Mouse (Mus musculus): ENCODE results near the gene 4930595D18Rik. TPM values are rescaled to one million over a fixed set of nuclear protein-coding genes. Genes with fewer than 3 reads are reported as not detected.

The 4930595D18Rik gene
- total and polyA plus RNA-seq, 2 experiments from 2014 or later = not detected

DNA sequence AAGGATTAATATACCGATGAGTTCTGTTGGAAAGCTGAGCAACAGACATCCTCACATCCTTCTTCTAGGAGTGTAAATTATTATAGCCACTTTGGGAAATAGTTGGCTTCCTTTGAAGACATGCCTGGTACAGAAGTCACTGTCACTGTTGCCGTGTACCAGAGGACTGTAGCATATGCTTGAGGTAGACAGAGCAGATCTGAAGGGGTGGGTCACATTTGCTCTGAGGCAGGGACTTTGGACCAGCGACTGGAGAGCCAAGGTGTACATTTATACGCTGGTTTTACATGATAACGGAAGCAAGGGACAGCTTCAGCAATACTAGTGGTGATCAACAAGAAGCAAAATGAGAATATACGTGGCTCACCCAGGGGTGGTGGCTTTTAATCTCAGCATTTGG lies 34.6 kb upstream of the 4930595D18Rik start:
- Histone ChIP-seq H3K9ac (replicated peaks; ENCODE audit: low read depth, low read length) (no peak overlapping the region), H3K9me3 (replicated peaks; ENCODE audit: control insufficient read depth, low read length) (peaks cover 14% of the 10 kb centered on the region; the same call in 1 of the 2 replicates), H3K36me3 (replicated peaks; ENCODE audit: control insufficient read depth, insufficient read depth, low read length) (peaks cover 17% of the 10 kb centered on the region), H3K4me2 (ENCODE audit: low read depth, low read length) (no peak overlapping the region), H3K4me1 (ENCODE audit: control insufficient read depth, insufficient read depth) (no peaks in the 10 kb centered on the region), H3K4me3 (ENCODE audit: low read depth, low read length) (no peak overlapping the region), H3K27ac (ENCODE audit: low read depth) (no peak overlapping the region), H3K27me3 (ENCODE audit: control insufficient read depth, insufficient read depth, low read length) (no peaks in the 10 kb centered on the region)
- no peak for DNase-seq (ENCODE audit: low spot score)
- no peak for TF ChIP-seq CTCF (IDR thresholded peaks at IDR 0.05; ENCODE audit: low read depth)
- no peak for TF ChIP-seq EP300 (IDR thresholded peaks at IDR 0.05; ENCODE audit: low read depth)
- ATAC-seq (ENCODE audit: insufficient read depth, low read depth) = no peak
- WGBS = 94% methylated on average over 6 of the region's 6 CpGs

DNA sequence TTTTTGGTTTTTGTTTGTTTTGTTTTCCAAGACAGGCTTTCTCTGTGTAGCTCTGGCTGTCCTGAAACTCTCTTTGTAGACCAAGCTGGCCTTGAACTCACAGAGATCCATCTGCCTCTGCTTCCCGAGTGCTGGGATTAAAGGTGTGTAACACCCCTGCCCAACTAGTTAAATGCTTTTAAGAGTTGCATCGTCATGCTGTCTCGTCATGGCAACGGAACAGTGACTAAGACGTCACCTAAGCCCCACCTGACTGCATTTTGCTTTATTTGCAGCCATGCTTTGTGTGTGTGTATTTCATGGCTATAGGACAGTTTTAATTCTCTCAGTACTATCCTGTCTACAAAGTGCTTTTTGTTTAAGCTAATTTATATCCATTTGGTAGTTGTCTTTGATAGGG lies 27.4 kb upstream of the 4930595D18Rik start:
- Histone ChIP-seq H3K4me1 (ENCODE audit: control insufficient read depth, insufficient read depth) (no peaks in the 10 kb centered on the region), H3K9me3 (replicated peaks; ENCODE audit: control insufficient read depth, low read length) (no peaks in the 10 kb centered on the region), H3K4me2 (ENCODE audit: low read depth, low read length) (no peak overlapping the region), H3K4me3 (ENCODE audit: low read depth, low read length) (no peak overlapping the region), H3K9ac (replicated peaks; ENCODE audit: low read depth, low read length) (no peak overlapping the region), H3K27ac (ENCODE audit: low read depth) (no peak overlapping the region), H3K36me3 (replicated peaks; ENCODE audit: control insufficient read depth, insufficient read depth, low read length) (no peaks in the 10 kb centered on the region), H3K27me3 (ENCODE audit: control insufficient read depth, insufficient read depth, low read length) (no peaks in the 10 kb centered on the region)
- TF ChIP-seq CTCF (IDR thresholded peaks at IDR 0.05; ENCODE audit: low read depth) = no peak
- no peak for TF ChIP-seq EP300 (IDR thresholded peaks at IDR 0.05; ENCODE audit: low read depth)
- 89% methylated on average over 5 of the region's 5 CpGs for WGBS
- no peak for ATAC-seq (ENCODE audit: insufficient read depth, low read depth)
- DNase-seq (ENCODE audit: low spot score) = no peak

DNA sequence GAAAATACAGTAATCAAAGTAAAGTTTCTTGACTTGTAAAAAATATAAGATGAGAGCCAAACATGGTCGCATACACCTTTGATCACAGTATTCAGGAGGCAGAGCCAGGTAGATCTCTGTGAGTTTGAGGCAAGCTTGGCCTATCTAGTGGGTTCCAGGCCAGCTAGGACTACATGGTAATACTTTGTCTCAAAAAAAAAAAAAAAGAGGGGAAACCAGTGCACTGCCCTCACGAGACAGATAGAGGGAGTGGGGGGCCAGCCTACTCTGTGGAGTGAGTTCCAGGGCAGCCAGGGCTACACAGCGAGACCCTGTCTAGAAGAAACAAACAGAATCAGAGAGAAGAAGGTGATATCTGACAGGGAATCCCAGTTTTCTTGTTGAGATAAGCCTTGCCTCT lies 23.4 kb upstream of the 4930595D18Rik start:
- ATAC-seq (ENCODE audit: insufficient read depth, low read depth) = no peak
- H3K36me3 ChIP-seq (replicated peaks; ENCODE audit: control insufficient read depth, insufficient read depth, low read length) = no peaks in the 10 kb centered on the region
- H3K4me3 ChIP-seq (ENCODE audit: low read depth, low read length) = no peak overlapping the region
- H3K9ac ChIP-seq (replicated peaks; ENCODE audit: low read depth, low read length) = no peak overlapping the region
- no peak overlapping the region for H3K4me2 ChIP-seq (ENCODE audit: low read depth, low read length)
- 81% methylated on average over 3 of the region's 3 CpGs for WGBS
- no peaks in the 10 kb centered on the region for H3K4me1 ChIP-seq (ENCODE audit: control insufficient read depth, insufficient read depth)
- H3K27ac ChIP-seq (ENCODE audit: low read depth) = no peak overlapping the region
- no peaks in the 10 kb centered on the region for H3K27me3 ChIP-seq (ENCODE audit: control insufficient read depth, insufficient read depth, low read length)
- DNase-seq (ENCODE audit: low spot score) = no peak
- H3K9me3 ChIP-seq (replicated peaks; ENCODE audit: control insufficient read depth, low read length) = no peaks in the 10 kb centered on the region
- TF ChIP-seq EP300 (IDR thresholded peaks at IDR 0.05; ENCODE audit: low read depth) (no peak), CTCF (IDR thresholded peaks at IDR 0.05; ENCODE audit: low read depth) (no peak)

DNA sequence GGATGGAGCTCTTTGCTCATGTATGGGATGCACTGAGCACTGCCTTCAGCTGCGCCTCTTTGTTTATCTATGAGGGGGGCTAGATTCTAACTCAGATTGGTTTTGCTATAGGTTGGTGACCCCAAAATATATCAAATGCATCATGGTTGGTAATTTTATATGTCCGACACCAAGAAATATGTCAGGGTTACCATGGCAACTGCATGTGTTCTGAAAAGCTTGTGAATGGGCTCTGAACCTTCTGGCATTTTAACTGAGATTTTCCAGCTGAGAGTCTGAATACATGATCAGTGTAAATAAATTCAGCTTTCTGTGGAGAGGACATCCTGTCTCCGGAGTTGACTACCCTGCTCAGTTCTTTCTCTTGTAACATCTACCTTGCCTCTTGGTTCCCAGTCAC lies 19.7 kb upstream of the 4930595D18Rik start:
- WGBS = 85% methylated on average over 3 of the region's 3 CpGs
- no peak overlapping the region for H3K9ac ChIP-seq (replicated peaks; ENCODE audit: low read depth, low read length)

DNA sequence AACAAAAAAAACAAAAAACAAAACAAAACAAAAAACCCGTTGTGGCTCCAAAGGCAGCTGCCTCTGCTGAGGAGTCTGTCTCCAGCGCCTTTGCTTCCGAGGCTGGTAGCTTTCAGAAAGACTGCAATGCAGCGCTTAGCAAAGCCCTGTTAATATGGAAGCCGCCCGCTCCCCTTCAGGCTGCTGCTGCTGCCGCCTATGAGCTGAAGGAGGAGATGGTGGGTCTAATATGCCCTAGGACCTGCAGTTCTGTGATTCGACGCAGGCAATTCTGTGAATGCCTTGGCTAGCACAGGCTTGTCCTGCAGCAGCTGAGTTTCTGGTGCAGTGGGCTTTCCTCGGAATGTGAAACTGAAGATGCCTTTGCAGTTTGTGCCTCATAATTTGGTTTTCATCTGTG lies 18.8 kb upstream of the 4930595D18Rik start:
- no peaks in the 10 kb centered on the region for H3K9me3 ChIP-seq (replicated peaks; ENCODE audit: control insufficient read depth, low read length)
- H3K4me1 ChIP-seq (ENCODE audit: control insufficient read depth, insufficient read depth) = no peaks in the 10 kb centered on the region
- no peak overlapping the region for H3K4me2 ChIP-seq (ENCODE audit: low read depth, low read length)
- H3K27ac ChIP-seq (ENCODE audit: low read depth) = no peak overlapping the region
- ATAC-seq (ENCODE audit: insufficient read depth, low read depth) = no peak
- no peak for TF ChIP-seq EP300 (IDR thresholded peaks at IDR 0.05; ENCODE audit: low read depth)
- no peak for TF ChIP-seq CTCF (IDR thresholded peaks at IDR 0.05; ENCODE audit: low read depth)
- no peak overlapping the region for H3K4me3 ChIP-seq (ENCODE audit: low read depth, low read length)
- 79% methylated on average over 10 of the region's 10 CpGs for WGBS
- H3K9ac ChIP-seq (replicated peaks; ENCODE audit: low read depth, low read length) = no peak overlapping the region
- DNase-seq (ENCODE audit: low spot score) = no peak
- no peaks in the 10 kb centered on the region for H3K36me3 ChIP-seq (replicated peaks; ENCODE audit: control insufficient read depth, insufficient read depth, low read length)
- H3K27me3 ChIP-seq (ENCODE audit: control insufficient read depth, insufficient read depth, low read length) = no peaks in the 10 kb centered on the region

More for the DNA sequence above, 19.7 kb upstream of the 4930595D18Rik start:
- no peaks in the 10 kb centered on the region for H3K9me3 ChIP-seq (replicated peaks; ENCODE audit: control insufficient read depth, low read length)
- H3K27me3 ChIP-seq (ENCODE audit: control insufficient read depth, insufficient read depth, low read length) = no peaks in the 10 kb centered on the region
- H3K4me2 ChIP-seq (ENCODE audit: low read depth, low read length) = no peak overlapping the region
- DNase-seq (ENCODE audit: low spot score) (no peak), ATAC-seq (ENCODE audit: insufficient read depth, low read depth) (no peak)
- H3K27ac ChIP-seq (ENCODE audit: low read depth) = no peak overlapping the region
- H3K4me1 ChIP-seq (ENCODE audit: control insufficient read depth, insufficient read depth) = no peaks in the 10 kb centered on the region
- TF ChIP-seq EP300 (IDR thresholded peaks at IDR 0.05; ENCODE audit: low read depth) (no peak), CTCF (IDR thresholded peaks at IDR 0.05; ENCODE audit: low read depth) (no peak)
- H3K4me3 ChIP-seq (ENCODE audit: low read depth, low read length) = no peak overlapping the region
- H3K36me3 ChIP-seq (replicated peaks; ENCODE audit: control insufficient read depth, insufficient read depth, low read length) = no peaks in the 10 kb centered on the region

DNA sequence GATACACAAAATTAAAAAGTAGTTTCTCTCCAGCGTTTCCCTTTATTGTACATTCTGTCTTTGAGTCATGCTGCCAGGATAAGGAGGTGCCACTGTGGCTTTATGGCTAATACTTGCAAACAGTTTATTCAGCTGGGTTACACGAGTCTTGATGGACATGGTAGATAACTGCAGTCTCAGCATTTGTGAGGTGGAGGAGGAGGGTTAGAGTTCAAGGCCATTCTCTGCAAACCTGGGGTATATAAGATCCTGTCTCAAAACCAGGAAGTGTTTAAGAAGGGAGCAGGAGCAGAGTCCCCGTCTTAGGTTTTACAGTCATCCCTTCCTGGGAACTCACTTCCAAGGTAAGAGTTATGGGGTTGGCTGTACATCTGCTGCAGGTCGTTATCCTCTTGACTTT lies 12.3 kb upstream of the 4930595D18Rik start:
- no peaks in the 10 kb centered on the region for H3K36me3 ChIP-seq (replicated peaks; ENCODE audit: control insufficient read depth, insufficient read depth, low read length)
- 70% methylated on average over 4 of the region's 4 CpGs for WGBS
- DNase-seq (ENCODE audit: low spot score) = no peak

More for the DNA sequence above, 12.3 kb upstream of the 4930595D18Rik start:
- no peak overlapping the region for H3K9ac ChIP-seq (replicated peaks; ENCODE audit: low read depth, low read length)
- H3K27me3 ChIP-seq (ENCODE audit: control insufficient read depth, insufficient read depth, low read length) = no peaks in the 10 kb centered on the region
- H3K27ac ChIP-seq (ENCODE audit: low read depth) = no peak overlapping the region
- TF ChIP-seq CTCF (IDR thresholded peaks at IDR 0.05; ENCODE audit: low read depth) (no peak), EP300 (IDR thresholded peaks at IDR 0.05; ENCODE audit: low read depth) (no peak)
- ATAC-seq (ENCODE audit: insufficient read depth, low read depth) = no peak
- H3K4me1 ChIP-seq (ENCODE audit: control insufficient read depth, insufficient read depth) = no peaks in the 10 kb centered on the region
- no peak overlapping the region for H3K4me3 ChIP-seq (ENCODE audit: low read depth, low read length)
- H3K4me2 ChIP-seq (ENCODE audit: low read depth, low read length) = no peak overlapping the region
- H3K9me3 ChIP-seq (replicated peaks; ENCODE audit: control insufficient read depth, low read length) = no peaks in the 10 kb centered on the region
